Mouse (Mus musculus) naive thymus-derived CD4-positive, alpha-beta T cell, adult 2 months (primary cell): ENCODE data around the gene Actr8.

Experiments
- DNase-seq: peaks from one replicate; pipeline ENCODE4 v3.0.0-alpha.2; 2011; ENCODE audit warnings: low read depth

Actr8 gene

DNA sequence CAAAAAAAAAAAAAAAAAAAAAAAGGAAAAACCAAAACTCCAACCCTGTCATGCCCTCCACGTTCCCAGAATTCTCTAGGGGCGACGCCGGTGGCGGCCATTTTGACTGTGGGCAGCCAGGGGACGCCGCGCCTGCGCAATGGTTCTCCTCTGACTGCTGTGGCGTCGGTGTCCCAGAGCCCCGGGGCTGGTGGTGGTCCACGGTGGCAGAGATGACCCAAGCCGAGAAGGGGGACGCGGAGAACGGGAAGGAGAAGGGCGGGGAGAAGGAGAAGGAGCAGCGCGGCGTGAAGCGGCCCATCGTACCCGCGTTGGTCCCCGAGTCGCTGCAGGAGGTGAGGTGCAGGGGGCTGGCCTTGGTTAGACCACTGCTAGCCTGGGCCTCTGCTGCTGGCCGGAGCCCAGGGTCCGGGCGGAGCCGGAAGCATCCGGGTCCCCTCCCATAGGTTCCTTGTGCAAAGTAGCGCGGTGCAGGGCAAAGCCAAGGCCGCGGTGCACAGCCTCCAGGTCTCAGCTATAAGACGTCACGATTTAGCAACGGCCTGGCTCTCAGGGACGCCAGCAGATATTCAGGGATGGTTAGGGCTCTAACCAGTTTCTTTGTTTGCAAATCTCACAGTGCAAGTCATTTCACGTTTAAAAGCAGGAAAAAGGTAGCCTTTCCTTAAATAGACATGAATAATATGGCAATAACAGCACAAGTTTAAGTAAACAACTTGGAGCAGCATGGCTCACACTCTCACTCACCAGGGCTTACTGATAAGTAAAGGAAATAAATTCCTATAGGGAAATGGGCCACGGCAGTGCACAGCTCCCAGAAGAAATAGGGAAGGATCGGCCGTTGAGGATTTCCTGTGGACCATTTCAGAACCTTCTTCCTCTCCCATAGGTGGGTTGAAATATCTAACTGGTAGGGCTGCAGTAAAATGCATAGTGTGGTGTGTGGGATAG lies at the start of gene Actr8:
Gene Actr8, plus strand, starts transcription at position 84 of the 951 bp plus-strand sequence.
- peak; percentile 79 for DNase-seq

DNA sequence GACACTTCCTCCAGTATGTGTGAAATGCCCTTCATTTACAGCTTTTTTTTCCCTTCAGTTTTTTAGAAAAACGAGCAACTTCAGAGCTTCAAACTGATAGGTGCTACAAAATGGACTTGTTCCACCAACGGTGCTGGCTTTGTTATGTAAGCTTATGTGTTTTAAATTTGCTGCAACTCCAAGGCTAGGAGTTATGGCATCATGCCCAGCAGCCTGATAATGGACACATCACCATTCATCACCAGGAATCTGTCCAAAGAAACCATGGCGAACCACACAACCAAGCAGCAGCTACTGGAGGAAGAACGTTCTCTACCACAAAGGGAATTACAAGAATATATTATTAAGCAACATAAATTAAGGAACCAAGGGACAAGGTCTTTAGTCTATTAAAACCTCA lies 49.2 kb upstream of the Actr8 start:
- no peak for DNase-seq

DNA sequence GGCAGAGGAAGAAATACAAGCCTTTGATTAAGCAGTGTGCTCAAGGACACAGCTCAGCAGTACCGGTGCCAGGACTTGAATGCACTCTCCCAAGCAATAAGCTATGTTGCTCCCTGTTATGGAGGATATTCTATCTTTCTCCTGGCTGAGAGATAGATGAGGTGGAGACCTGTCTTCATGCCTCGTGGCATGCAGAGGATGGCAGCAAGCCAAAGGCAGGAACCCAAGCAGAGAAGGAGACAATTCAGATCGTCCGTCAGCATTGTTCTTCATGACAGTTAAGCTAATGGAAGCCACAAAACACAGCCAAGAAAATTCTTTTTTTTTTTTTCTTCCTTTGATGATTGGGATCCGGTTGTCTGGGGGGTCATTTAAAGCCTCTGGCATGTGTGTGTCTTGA lies 42.6 kb upstream of the Actr8 start:
- DNase-seq: no peak

DNA sequence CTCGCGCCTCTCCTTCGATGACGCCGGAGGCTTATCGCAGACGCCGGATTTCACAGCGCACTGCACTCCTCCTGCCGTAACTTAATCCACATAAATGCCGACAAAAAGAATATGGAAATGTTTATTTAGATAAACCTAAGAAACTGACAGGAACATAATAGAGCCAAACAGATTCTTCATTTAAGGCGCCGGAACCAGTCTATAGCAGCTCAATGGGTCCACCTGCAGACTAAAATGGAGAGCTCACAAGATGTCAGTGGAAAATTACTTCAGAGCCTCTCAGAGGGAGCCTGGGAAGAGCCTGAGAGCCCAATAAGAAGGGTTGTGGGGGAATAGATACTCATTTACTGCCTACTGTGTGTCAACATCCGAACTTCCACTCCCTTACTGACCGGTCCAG lies 40.7 kb upstream of the Actr8 start:
- no peak for DNase-seq

DNA sequence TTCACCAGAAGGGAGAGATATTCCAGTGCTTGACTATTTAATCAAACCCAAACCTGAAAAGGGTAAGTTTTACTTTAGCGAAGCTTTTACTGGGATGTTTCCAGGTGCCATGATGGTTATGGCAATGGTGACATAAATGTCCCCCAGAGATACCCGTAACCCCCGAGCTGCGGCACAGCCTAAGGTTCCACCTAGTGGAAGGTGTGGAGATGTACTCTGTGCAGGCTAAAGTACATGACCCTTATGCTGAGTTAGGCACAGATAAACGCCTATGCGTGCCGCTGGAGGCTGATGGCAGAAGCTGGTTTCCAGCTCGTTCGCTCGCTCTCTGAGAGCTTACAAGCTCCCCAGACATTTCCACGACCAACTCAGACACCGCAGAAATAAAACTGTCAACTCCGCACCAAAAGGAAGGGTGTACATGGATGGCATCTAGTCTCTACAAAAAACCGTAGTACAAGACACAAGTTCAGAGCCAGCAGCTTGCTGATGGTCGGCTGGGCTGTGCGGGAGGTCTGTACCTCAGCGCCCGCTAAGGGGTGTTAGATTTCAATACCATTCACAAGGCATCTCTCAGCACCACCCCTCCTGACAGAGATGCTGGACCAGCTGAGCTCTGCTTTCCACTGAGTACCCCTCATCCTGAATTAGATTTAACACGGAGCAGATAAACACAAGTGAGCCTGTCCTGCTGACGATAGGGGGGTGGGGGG lies 38.4 kb upstream of the Actr8 start:
- no peak for DNase-seq

DNA sequence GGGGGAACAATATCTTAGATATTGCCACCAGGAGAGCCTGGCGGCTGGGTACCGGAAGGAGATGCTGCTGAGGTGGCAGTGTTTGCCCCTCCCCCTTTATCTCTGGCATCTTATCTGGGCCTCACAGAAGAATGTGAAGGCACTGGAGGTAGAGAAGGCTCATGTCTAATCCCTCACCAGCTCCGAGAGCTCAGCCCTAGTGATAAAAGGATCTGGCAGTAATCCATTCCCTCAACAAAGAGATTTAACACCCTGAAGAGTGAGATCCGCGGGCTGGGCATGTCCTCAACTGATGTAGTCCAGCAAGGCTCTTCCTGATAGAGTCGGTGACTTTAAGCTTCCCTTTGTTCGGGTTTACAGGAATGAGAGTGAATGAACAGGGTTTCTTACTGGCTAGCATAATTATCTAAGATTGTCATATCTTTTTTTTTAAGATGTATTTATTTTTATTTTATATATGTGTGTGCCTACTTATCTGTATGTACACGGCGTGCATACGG lies 37.8 kb upstream of the Actr8 start:
- no peak for DNase-seq

DNA sequence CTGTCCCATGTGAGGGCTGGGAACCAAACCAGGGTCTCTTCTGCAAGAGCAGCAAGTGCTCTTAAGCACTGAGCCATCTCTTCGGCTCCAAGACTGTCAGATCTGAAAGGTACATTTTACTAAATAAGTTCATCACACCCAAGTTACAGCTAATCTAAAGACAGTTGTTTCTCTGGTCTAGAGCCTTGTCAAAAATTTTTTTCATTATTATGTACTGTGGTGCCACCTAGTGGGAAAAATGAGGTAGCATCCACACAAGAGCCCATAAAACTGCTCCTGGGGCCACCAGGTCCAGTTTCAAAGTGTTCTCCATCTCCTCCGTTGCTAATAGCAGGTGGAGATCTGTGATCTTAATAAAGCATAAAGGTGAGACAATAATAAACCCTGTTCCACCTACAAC lies 37.3 kb upstream of the Actr8 start:
- DNase-seq: peak; percentile 58

DNA sequence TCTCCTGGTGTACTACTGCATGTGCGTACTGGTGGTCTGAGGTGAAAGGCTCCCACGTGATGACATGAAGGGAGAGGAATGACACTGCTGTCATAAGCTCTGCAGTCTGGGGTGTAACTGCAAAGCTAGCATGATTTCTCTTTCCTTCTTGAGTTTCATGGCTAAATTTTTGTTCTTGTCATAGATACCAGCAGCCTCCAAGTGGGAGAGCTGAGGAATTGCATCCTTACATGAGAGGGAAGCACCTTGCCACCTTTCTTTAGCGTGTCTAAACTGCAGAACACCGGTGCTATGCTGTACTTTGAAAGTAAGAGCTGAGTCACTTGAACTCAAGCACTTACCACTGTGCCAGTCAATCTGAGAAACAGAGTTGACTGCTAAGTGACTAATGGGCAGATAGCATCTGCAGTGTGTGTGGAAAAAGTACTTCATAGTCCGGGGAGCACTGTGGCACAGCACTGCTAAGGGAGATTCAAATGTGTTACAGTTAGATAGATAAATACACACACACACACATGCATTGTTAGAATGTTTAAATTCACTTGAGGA lies 31.3 kb upstream of the Actr8 start:
- DNase-seq: no peak

DNA sequence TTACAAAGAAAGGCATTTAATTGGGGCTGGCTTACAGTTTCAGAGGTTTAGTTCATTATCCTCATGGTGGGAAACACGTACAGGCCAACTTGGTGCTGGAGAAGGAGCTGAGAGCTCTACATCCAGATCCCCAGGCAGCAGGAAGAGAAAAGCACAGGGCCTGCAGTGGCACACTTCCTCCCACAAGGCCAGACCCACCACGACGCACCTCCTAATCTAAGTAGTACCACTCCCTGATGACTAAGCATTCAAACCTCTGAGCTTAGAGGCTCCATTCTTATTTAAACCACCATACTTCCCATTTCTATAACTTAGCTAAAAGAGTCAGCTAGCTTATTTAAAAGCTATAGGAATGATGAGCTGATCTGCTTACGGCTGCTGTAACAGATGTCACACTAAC lies 27.3 kb upstream of the Actr8 start:
- no peak for DNase-seq

DNA sequence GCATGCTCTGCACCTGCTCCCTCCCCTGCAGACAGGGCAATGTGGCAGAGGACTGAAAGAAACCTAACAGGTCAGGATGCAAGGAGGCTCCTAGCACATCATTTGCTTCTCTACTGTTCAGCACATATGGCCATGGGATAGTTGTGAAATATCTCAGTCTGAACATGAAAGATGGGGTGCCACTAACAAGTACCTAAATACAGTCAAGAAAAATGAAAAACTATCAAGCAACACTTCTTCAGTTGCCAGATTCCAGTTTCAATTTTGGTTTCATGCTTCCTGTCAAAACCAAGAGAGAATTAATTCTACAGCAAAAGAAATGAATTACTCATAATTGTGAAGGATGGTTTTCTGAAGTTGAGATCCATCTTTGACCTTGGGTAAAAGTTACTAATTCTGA lies 20.7 kb upstream of the Actr8 start:
- DNase-seq: no peak

DNA sequence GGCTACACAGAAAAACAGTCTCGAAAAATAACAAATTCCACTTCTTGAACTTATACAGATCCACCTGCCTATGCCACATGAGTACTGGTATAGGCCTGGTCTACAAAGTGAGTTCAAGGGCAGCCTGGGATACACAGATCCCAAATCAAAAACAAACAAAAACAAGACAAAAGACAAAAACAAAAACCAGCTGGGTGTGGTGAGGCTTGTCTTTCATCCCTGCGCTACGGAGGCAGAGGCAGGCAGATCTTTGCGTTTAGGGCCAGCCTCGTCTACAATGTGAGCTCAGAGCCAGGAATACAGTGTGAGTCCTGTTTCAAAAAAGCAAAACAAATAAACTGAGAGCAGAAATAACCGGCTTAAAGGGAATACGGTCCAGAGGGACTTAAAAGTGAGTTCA lies 10.5 kb upstream of the Actr8 start:
- DNase-seq: no peak

DNA sequence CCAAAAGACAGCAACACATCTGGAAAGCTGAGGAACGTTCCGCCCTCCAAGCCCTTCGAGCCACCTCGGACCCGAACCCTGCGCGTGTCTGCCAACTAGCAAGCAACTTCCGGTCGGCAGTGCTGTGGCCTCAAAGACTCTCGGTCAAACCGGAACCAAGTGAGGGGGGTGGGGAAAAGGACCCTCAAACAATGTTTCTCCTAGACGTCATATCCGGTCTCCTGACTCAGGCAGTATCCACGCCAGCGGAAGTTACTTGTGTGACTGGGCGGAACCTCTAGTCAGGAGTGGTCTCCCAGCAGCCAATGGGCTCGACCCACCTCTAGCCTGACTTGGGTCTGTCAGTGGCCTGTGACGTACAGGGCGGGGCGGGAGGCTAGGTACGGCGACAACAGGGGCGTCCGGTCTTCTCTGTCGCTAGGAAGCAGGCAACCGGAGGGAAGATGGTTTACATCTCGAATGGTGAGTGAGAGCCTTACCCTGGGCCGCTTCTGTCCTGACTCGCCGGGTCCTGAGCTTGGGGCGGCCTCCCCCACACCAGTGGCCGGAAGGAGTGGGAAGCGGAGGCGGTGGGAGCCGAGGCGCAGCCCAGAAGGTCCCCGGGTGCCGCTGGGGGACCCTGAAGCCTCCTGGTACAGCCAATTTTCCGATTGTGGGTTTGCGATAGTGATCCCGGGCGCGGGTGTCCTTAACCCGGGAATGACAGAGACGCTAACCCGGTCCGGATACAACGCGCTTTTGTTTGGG lies 9.9 kb upstream of the Actr8 start, which contains the start of gene Selenok:
Gene Selenok, plus strand, starts transcription at position 234 of the 747 bp plus-strand sequence.
- peak; percentile 96 for DNase-seq

DNA sequence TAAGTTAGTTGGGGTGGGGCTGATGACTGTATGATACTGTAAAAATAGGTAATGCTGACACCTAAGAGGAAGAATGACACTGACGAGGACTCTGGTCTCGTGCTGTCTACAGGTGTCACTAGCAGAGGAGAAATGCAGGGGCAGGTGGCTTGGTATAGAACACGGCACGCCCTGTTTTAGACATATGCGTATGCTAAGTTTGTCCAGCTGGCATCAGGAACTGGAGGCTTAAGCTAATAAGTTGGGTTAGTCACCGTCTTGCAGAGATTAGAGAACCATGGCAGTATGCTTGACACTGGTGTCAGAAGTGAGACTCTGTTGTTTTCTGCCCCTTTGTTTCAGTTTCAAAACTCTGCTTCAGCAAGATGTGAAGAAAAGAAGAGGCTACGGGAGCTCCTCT lies 6.7 kb upstream of the Actr8 start:
- DNase-seq: no peak

DNA sequence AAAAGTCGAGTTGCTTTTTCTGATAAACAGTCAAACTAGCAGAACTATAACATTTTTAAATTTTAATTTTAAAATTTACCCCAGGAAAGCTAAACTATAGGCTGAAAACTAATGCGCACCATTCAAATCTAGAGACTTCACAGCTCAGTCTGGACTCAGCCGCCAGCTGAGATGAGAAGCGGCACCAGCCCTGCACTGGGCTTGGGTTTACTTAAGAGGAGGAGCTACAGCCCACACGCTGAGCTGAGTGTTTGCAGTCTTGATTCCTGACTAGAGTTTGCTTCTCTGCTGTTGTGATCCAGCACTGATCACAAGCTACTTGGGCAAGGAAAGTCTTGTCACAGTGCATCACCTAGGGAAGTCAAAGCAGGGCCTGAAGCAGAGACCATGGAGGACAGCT lies 6.1 kb upstream of the Actr8 start:
- no peak for DNase-seq

DNA sequence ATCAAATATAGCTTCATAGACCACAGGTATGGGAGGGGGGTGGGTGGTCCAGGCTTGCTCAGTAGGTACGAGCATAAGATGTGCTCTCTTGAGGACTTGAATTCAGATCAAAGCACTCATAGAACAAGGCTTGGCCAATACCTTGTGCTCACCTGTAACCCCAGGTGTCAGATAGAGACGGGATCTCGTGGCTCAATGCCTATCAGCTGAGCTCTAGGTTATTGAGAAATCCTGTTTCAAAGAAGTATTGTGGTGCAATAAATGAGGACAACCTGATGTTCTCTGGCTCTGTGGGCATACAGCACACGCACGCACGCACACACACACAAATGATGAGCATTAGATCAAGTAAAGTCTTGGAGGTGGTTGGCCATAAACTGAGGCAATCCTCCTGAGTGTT lies 1.2 kb upstream of the Actr8 start:
- DNase-seq: peak; percentile 18

DNA sequence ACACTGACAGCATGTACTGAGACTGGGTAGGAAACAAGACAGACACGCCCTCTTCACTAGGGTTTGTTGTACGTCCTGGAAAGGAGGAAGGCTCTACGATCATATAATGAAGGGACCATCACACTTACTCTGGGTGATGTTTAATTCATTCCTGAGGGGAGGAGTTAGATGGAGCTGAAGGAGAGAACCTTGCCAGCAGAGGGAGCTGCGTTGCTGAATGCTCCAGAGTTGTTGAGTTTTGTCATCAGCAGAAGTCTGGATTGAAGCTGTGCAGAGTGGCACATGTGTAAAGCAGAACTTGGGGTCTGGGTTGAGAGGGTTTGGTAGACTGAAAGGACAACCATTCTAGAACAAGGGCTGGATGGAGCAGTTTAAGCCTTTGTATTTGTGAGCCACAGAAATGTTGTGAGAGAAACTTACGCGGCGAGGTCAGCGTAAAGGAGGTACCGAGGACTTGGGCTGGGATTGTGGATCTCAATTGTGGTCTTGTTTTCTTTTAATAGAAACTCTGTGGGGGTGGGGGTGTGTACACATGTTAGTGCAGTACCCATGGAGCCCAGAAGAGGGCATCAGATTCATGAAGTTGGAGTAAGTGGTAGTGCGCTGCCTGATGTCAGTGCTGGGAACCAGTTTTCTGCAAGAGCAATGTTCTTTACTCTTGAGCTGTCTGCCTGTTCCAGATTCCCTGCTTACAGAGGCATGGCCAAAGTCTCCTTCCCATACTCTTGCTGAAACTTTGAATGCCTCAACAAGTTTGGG lies 2.5 kb downstream of the Actr8 start:
- DNase-seq: peak; percentile 77

DNA sequence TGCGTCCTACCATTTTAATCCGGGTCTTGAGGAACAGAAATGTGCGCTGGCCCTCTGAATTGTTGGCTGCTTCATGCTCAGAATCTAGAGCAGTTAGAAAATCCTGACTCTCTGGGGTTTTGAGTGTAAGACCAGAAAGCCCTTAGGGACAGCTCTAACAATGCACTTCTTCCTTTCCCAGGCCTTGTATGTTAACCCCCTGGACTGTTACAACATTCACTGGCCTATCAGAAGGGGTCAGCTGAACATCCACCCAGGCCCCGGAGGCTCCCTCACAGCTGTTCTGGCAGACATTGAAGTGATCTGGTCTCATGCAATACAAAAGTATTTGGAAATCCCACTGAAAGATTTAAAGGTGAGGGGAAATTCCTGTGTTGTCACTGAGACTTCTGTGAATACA lies 8.0 kb downstream of the Actr8 start:
- no peak for DNase-seq

DNA sequence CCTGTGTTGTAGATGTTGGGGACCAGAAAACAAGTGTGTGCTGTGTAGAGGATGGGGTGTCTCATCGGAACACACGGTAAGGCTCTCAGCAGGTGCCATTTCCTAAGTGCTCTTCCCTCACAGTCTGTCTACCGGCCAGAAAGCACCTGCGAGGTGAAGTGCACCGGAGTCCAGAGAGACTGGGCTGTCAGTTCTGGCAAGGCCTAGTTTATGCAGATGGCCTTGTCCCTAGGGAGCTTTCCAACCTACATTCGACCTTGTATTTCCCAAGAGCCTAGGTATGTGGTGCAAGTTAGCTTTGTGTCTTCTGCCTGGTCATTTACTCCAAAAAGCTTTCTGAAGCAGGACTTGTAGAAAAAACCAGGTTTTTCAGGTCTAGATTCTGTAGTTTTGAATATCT lies 9.1 kb downstream of the Actr8 start:
- DNase-seq: no peak

DNA sequence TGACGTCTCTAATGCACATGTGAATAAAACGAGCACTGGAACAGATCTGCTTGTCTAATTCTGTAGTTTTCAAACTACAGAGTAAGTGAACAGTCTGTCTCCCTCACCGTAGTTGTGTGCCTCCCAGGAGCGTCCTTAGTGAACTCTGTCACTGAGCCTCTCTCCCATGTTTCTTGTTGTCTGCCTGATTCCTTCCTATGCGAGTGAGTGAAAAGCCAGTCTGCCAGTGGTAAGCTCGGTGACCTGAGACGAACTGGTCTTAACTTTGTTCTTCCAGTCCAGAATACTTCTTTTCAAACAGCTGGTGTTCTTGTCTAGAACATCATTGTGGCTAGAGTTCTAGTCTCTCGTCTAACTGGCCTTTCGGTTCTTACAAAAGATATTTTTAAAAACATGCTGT lies 9.6 kb downstream of the Actr8 start:
- DNase-seq: no peak

DNA sequence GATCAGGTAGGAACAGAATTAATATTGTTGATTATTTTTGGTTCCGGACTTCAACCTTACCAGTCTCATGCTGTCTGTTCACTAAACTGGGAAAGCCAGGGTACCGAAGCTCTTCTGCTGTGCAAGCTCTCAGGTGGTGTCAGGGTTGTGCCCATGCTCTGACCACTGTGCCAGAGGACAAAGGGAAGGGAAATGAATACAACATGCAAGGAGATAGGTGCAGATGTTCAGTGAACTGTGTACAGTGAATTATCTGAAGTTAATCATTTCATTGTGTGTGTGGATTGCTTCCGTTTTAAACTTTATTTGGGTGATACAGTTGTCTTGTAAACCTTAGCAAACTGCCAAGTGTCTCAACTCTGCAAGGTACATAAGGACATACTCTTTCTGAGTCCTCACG lies 10.2 kb downstream of the Actr8 start:
- DNase-seq: no peak

DNA sequence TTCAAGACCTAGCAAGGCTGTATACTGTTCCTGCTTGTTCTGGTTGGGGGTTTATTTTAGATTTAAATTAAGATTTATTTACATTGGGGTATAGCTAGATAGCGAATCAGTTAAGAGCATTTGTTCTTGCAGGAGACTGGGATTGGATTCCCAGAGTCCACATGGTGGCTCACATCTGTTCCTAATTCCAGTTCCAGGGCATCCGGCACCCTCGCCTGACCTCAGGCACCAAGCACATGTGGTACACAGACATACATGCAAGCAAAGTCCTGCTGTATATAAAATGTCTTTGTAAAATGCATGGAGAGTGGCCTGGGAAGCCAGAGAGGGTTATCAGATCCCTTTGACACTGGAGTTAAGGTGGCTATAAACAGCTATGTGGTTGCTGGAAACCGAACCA lies 16.8 kb downstream of the Actr8 start:
- DNase-seq: no peak
